Mouse (Mus musculus) limb, embryonic 10.5 days (tissue): ENCODE results near the gene Src. TPM values are rescaled to one million over a fixed set of nuclear protein-coding genes. Genes with fewer than 3 reads are reported as not detected.
A peak's percentile ranks its signal among the peaks of the same experiment; 100 is the strongest.
"Not testable (repeated sequence)": the region's sequence is repeated elsewhere in the genome, so short reads cannot be mapped to it uniquely, and the experiment has no call there.

ENCODE experiments used
- DNase-seq: peaks from one replicate; pipeline ENCODE4 v3.0.0-alpha.2; 2017; ENCODE audit warnings: low spot score
- H3K27ac ChIP-seq: fragments of 300-500 bp; sonication (generic); 2 replicates; pipeline ENCODE4 v1.5.1; 2016; ENCODE audit warnings: mild to moderate bottlenecking
- H3K27me3 ChIP-seq: fragments of 300-500 bp; sonication (generic); 2 replicates; pipeline ENCODE4 v1.6.1; 2016; ENCODE audit warnings: low read depth, mild to moderate bottlenecking; ENCODE audit not compliant: poor library complexity, severe bottlenecking
- H3K36me3 ChIP-seq: fragments of 300-500 bp; sonication (generic); 2 replicates; pipeline ENCODE4 v1.6.1; 2016; ENCODE audit warnings: mild to moderate bottlenecking, moderate library complexity
- H3K4me1 ChIP-seq: fragments of 300-500 bp; sonication (generic); 2 replicates; pipeline ENCODE4 v1.6.1; 2016
- H3K4me3 ChIP-seq: fragments of 300-500 bp; sonication (generic); 2 replicates; pipeline ENCODE4 v1.5.1; 2016; ENCODE audit warnings: mild to moderate bottlenecking, moderate library complexity
- H3K9me3 ChIP-seq: fragments of 300-500 bp; sonication (generic); replicated peaks from 2 replicates; pipeline ENCODE4 v1.6.1; 2016; ENCODE audit warnings: mild to moderate bottlenecking
- WGBS: fragments of 180-500 bp; shearing (Covaris S2); methylation state at CpG from one replicate; pipeline ENCODE4 v1.1.7; 2016; 5-methylcytosine and 5-hydroxymethylcytosine counted together
- polyA plus RNA-seq: library from polyadenylated mRNA; unstranded; fragments of >200 nt; fragmentation: Nextera tagmentation; extraction: Ambion mirVana; gene quantifications from 2 replicates; pipeline ENCODE4 v1.2.1, GENCODE M21; 2016

Src gene
- polyA plus RNA-seq, 1 experiment from 2014 or later: 26.2 TPM

- Histone ChIP-seq H3K4me3 (no peak overlapping the region), H3K36me3 (peaks cover 14% of the 10 kb centered on the region), H3K4me1 (peaks cover 99% of the 10 kb centered on the region), H3K9me3 (no peaks in the 10 kb centered on the region), H3K27ac (peak overlapping the region; percentile 92), H3K27me3 (no peaks in the 10 kb centered on the region)
- 24% methylated on average over 13 of the region's 13 CpGs for WGBS
- DNase-seq: no peak
These were observed 57.5 kb downstream of the Src start for GRCm38 (mm10) chr2:157475437-157476379.

- peak overlapping the region; percentile 73 for H3K27ac ChIP-seq
- H3K27me3 ChIP-seq: no peaks in the 10 kb centered on the region
- WGBS: 81% methylated on average over 8 of the region's 8 CpGs
- H3K36me3 ChIP-seq: no peaks in the 10 kb centered on the region
- H3K4me1 ChIP-seq: peaks cover 96% of the 10 kb centered on the region
- H3K9me3 ChIP-seq: no peaks in the 10 kb centered on the region
- no peak overlapping the region for H3K4me3 ChIP-seq
- no peak for DNase-seq
These were observed 60.4 kb downstream of the Src start for GRCm38 (mm10) chr2:157478651-157479050.

GRCm38 (mm10) chr2:157479858-157480568 is 61.8 kb downstream of the Src start:
- DNase-seq: peak; percentile 73
- peaks cover 89% of the 10 kb centered on the region for H3K4me1 ChIP-seq

GRCm38 (mm10) chr2:157482729-157483128 is 64.5 kb downstream of the Src start:
- Histone ChIP-seq H3K27me3 (no peaks in the 10 kb centered on the region), H3K36me3 (no peaks in the 10 kb centered on the region), H3K4me3 (no peak overlapping the region), H3K9me3 (no peaks in the 10 kb centered on the region), H3K27ac (peak overlapping the region; percentile 73), H3K4me1 (peaks cover 81% of the 10 kb centered on the region)
- 65% methylated on average over 12 of the region's 12 CpGs for WGBS
- DNase-seq: no peak

More at GRCm38 (mm10) chr2:157479858-157480568, 61.8 kb downstream of the Src start:
- no peaks in the 10 kb centered on the region for H3K36me3 ChIP-seq
- no peaks in the 10 kb centered on the region for H3K27me3 ChIP-seq
- H3K27ac ChIP-seq: peak overlapping the region; percentile 73
- no peaks in the 10 kb centered on the region for H3K9me3 ChIP-seq
- 53% methylated on average over 15 of the region's 15 CpGs for WGBS
- no peak overlapping the region for H3K4me3 ChIP-seq

- not testable (repeated sequence) for H3K4me3 ChIP-seq, H3K9me3 ChIP-seq, H3K36me3 ChIP-seq, DNase-seq, H3K27me3 ChIP-seq
- Histone ChIP-seq H3K4me1 (peaks cover 48% of the 10 kb centered on the region), H3K27ac (peak overlapping the region; percentile 66; the same call in 1 of the 2 replicates)
- 88% methylated on average over 5 of the region's 5 CpGs for WGBS
These were observed 68.3 kb downstream of the Src start for GRCm38 (mm10) chr2:157486559-157486958.

GRCm38 (mm10) chr2:157486981-157487656 is 68.9 kb downstream of the Src start:
- Histone ChIP-seq H3K36me3 (no peaks in the 10 kb centered on the region), H3K4me1 (peaks cover 42% of the 10 kb centered on the region), H3K27me3 (no peaks in the 10 kb centered on the region), H3K27ac (peak overlapping the region; percentile 66), H3K4me3 (no peak overlapping the region), H3K9me3 (no peaks in the 10 kb centered on the region)
- 65% methylated on average over 7 of the region's 7 CpGs for WGBS
- no peak for DNase-seq

- WGBS: 51% methylated on average over 12 of the region's 12 CpGs
- Histone ChIP-seq H3K9me3 (no peaks in the 10 kb centered on the region), H3K27me3 (no peaks in the 10 kb centered on the region), H3K4me1 (peaks cover 36% of the 10 kb centered on the region), H3K27ac (peak overlapping the region; percentile 66), H3K4me3 (no peak overlapping the region), H3K36me3 (no peaks in the 10 kb centered on the region)
- DNase-seq: peak; percentile 31
These were observed 69.5 kb downstream of the Src start for GRCm38 (mm10) chr2:157487733-157488175.

GRCm38 (mm10) chr2:157493240-157493639 is 75.0 kb downstream of the Src start:
- Histone ChIP-seq H3K27me3 (peaks cover 11% of the 10 kb centered on the region; the same call in 1 of the 2 replicates), H3K9me3 (no peaks in the 10 kb centered on the region), H3K4me1 (peaks cover 8% of the 10 kb centered on the region), H3K36me3 (no peaks in the 10 kb centered on the region), H3K4me3 (no peak overlapping the region), H3K27ac (no peak overlapping the region)
- no peak for DNase-seq
- 90% methylated on average over 3 of the region's 3 CpGs for WGBS

- DNase-seq: no peak
- no peak overlapping the region for H3K4me3 ChIP-seq
- no peaks in the 10 kb centered on the region for H3K36me3 ChIP-seq
- H3K27ac ChIP-seq: peak overlapping the region; percentile 68
- H3K9me3 ChIP-seq: no peaks in the 10 kb centered on the region
- peaks cover 18% of the 10 kb centered on the region for H3K4me1 ChIP-seq
- WGBS: 59% methylated on average over 4 of the region's 4 CpGs
- peaks cover 11% of the 10 kb centered on the region; the same call in 1 of the 2 replicates for H3K27me3 ChIP-seq
These were observed 80.3 kb downstream of the Src start for GRCm38 (mm10) chr2:157498529-157498928.

GRCm38 (mm10) chr2:157500364-157500763 is 82.1 kb downstream of the Src start:
- no peaks in the 10 kb centered on the region for H3K9me3 ChIP-seq
- H3K4me1 ChIP-seq: peaks cover 27% of the 10 kb centered on the region
- H3K36me3 ChIP-seq: no peaks in the 10 kb centered on the region
- WGBS: 60% methylated on average over 2 of the region's 2 CpGs
- no peak overlapping the region for H3K4me3 ChIP-seq
- DNase-seq: no peak
- peaks cover 11% of the 10 kb centered on the region; the same call in 1 of the 2 replicates for H3K27me3 ChIP-seq
- H3K27ac ChIP-seq: 0 out of 2 replicates have a peak overlapping the region, but pooled peaks have one; percentile 47

- no peak for DNase-seq
- H3K27me3 ChIP-seq: peaks cover 11% of the 10 kb centered on the region; the same call in 1 of the 2 replicates
- H3K9me3 ChIP-seq: no peaks in the 10 kb centered on the region
- H3K36me3 ChIP-seq: no peaks in the 10 kb centered on the region
- no peak overlapping the region for H3K27ac ChIP-seq
- no peak overlapping the region for H3K4me3 ChIP-seq
- 94% methylated on average over 4 of the region's 4 CpGs for WGBS
- H3K4me1 ChIP-seq: peaks cover 36% of the 10 kb centered on the region
These were observed 83.1 kb downstream of the Src start for GRCm38 (mm10) chr2:157501324-157501723.

- Histone ChIP-seq H3K27ac (peak overlapping the region; percentile 59), H3K27me3 (peaks cover 18% of the 10 kb centered on the region; the same call in 1 of the 2 replicates), H3K4me1 (peaks cover 48% of the 10 kb centered on the region), H3K9me3 (no peaks in the 10 kb centered on the region), H3K4me3 (0 out of 2 replicates have a peak overlapping the region, but pooled peaks have one; percentile 3), H3K36me3 (no peaks in the 10 kb centered on the region)
- no peak for DNase-seq
- WGBS: 37% methylated on average over 14 of the region's 14 CpGs
These were observed 88.5 kb downstream of the Src start for GRCm38 (mm10) chr2:157506779-157507178.
